Mouse (Mus musculus) liver, adult (tissue): ENCODE results near the gene Iqschfp.

ENCODE experiments used
- GATA4 ChIP-seq: IDR thresholded peaks from 2 replicates; pipeline ENCODE4 v1.6.1; 2014; ENCODE audit warnings: mild to moderate bottlenecking, low read length; ENCODE audit not compliant: insufficient replicate concordance

Iqschfp gene

DNA sequence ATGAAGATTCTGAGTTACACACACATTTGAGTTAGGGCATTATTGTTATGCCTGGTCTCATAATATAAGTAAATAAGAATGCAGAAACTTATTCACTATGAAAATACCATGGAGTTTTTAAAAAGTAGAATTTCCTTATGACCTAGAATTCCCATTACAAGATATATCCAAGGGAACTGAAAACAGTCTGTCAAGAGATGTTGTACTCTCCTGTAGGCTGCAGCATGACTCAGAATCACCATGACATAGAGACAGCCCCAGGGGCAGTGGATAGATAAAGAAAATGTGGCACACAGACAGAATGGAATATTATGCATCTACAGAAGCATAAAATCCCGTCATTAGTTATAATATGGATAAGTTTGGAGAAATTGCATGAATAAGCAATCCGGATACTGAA is 150.9 kb downstream of the Iqschfp start:
- no peak for TF ChIP-seq GATA4

DNA sequence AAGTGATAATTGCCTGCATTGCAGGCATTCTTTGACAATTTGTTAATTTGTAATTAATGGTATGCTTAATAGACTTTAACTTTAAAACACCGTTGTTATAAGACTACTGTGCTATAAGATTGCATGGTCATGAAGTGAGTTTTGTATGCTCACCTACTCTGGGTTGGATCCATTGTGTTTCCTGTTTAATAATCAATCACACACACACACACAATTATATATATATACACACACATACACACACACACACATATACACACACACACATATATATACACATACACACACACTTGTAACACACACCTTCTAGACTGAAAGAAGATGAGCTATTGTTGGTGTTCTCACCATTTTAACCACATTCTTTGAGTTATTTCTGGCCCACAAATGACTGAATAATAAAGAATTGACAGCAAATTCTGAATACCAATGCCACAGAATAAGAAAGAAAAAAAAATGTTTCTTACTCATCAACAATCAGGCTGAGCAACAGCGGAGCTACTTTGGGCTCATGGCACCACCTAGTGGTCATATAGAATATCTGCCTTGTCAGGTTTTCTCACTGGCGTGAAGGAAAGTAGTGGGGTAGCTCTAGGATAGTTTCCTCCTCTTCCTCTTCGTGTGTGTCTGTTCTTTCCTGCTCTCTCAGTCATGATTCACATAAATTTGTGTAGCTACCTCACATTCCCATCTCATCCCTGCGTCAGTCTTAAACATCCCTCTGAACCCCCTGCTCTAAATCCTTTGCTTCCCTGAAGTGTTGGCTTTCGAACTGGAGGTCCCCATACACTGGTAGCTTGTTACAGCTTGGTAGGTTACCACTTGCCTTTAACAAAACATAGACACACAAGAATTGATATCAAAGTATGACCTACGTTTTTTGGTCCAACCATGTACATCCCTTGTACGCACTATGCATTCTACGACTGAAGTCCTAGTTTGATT is 153.7 kb downstream of the Iqschfp start:
- no peak for TF ChIP-seq GATA4

DNA sequence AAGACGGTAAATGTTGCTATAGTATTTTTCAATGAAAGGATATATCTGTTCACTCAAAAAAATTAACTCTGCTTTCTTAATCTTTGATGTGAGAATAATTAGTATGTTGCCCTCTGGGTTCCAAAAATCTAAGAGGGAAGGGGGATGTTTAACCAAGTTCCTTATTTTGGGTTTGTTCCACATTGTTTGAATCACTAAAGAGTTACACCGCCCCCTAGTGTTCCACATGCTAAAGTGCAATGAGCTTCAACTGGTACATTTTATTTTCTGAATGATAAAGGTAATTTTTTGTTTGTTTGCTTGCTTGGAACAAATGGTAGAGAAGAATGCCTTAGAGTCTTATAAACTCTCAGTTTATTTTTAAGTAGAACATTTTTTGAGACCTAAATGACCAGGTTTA is 161.5 kb downstream of the Iqschfp start:
- TF ChIP-seq GATA4 = no peak

DNA sequence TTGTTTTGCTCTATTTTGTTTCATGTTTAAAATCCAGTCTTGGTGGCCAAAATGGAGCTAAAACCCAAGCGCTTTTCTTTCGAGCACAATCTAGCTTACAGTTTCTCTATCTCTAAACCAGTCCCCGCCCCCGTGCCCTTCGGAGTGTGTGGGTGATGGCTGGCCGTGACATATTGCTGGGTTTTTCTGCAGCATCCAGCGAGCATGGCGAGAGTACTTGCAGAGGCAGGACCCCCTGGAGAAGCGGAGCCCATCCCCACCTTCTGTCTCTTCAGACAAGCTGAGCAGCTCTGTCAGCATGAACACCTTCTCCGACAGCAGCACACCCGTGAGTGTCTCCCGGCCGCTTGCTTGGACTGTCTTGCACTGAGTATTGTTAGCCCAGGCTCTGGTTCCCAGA is 163.0 kb downstream of the Iqschfp start:
- TF ChIP-seq GATA4 = no peak

DNA sequence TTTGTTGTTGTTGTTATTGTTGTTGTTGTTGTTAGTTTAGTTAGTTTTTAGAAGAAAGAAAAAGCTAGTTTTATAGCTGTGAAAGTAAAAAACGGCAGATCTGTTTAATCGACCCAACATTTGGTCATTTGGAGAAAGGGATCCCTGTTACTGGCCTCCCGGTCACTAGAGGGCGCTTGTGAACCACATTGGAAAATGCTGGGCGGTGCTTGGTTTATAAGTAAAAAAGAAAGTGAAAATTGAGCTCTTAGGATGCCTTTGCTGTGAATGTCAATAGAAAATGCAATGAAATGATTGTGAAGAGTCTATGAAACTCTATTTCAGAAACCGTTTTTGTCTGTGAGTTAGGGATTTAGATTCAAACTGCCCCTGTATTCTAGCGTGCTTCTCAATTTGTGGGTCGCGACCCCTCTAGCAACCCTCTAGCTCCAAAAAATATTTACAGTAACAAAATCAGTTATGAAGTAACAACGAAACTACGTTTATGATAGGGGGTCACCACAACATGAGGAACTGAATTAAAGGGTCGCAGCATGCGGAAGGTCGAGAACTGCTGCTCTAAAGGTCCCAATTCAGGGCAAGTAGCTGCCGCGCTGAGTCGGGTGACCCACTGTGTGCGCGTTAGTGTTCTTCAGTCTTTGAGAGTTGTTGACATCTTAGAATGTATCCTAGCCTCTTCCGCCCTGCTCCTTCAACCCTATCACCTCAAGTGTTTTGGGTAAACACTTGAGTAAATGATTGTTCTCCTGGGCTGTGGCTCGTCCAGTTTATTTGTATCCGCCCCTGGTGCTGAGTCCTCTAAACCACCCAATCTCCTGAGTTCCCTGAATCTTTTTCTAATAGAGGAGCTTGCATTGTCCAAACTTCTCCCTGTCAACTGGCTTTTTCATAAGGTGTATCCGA is 164.6 kb downstream of the Iqschfp start:
- no peak for TF ChIP-seq GATA4

DNA sequence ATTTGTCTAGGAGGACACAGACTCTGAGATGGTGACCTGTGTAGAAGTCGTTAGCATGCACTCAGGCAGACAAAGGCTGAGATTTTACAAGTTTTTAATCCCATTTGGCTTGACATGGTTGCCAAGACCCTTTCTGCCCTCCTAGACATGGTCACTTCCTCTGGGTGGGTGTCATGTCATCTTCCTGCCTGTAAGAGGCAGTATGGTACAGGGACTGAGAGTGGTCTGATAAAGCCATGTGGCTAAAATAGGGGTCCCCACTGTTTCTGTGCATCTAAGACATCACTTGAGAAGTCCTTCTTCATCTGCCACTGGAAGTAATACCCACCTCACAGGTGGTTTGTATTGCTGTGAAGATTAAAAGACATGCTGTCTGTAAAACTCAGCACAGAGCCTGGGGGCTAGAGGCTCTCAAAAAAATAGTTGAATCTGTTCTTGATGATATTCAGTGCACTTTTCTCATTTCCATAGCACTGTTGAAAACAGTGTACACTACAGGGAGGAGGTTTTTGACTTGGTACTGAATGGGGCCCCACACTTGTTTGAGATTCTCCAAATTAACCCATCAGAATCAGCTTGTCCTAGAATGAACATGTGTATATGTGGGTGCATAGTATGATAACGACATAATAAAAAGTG is 167.2 kb downstream of the Iqschfp start:
- TF ChIP-seq GATA4 = no peak

DNA sequence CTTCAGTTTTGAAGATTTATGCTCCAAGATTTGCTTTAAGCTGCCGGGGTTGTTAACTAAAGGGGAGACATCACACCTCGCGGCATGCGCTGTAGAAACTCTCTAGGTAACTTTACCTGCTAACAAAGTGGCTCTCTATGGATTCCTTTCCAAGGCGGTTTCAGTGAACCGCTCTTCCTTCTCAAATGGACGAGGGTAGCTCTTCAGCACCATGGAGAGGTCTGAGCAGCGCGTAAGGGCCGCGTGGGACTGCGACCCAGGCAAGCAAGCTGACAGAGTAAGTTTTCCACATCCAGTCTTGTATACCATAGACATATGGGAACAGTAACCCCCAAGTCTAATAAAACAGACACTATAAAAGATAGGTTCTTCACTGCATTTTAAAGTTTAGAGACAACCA is 172.7 kb downstream of the Iqschfp start, which contains the start of gene Schip1:
Schip1 (plus strand) TSS at position 72 of the 400 bp plus-strand sequence.
- no peak for TF ChIP-seq GATA4

DNA sequence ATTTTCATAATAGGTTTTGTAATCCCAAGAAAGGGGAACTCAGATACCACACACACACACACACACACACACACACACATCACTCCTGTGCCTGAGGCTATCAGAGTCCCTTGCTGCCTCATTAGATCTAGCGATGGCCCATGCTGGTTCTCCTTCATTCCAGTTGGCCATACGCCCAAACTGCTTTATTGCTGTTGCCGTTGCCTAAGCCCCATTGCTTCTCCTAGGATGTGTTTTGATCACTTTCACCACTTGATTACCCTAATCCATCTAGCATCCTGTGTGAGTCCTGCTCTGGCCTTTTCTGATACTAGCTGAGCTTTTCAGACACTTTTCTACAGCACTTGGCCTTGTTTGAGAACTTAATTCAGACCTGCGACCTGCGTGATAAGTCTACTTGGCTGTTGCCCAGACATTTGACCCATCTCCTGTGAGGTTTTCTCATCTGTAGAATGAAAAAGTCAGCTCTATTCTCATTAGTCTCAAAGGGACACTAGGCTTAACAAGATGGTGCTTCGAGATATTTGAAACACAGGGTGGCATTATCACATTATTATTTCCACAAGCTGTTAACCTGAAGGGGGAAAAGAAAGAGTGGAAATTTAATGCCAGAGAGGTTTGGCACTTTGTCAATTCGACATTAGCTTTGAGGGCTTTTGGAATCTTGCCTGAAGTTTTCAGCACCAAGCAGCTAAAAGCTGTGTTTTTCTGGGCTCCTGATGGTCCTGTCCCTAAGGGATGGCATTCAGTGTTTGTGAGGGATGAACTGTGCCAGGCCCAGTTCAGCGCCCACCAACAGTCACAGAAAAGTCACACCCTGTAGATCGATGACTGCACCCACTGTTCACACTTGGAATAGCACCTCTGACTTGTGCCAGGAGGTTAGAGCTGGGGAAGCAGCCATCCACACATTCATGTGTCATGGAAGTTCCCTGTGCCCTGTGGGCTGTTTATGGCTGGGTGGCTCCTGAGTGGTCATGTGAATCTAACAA is 179.7 kb downstream of the Iqschfp start:
- no peak for TF ChIP-seq GATA4

DNA sequence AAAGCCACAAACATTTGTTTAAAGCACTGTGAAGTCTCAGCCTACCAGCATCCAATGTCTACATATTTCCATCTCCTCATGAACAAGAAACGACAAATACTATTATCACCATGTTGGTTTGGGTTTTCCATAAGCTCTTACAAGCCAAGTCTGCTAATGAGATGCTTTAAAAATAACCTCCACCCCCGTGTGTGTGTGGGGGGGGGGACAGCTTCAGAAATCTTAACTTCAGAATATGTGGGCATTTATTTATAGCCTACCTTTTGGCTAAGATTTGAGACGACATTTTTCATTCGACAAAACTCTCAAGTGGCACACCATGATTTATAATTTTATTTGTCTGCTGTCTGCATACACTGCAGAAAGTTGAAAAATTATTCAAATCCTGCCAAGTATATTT is 185.4 kb downstream of the Iqschfp start:
- no peak for TF ChIP-seq GATA4

DNA sequence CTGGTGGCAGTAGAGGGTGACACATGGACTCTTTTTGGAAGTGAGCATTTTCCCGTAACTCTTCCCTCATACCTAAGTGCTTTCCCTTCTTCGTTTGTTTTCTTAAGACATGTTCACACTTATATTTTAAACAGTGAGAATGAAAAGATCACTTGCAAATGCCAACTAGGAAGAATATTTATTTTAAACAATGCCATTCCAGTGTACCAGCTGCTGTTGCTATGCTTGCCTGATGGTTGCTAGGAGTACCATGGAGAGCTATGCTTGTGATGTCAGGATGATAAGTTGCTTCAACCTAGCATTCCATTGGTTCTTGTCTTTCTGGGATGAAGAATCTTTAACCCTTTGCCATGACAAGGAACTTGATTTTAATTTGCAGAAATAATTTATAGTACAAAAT is 193.0 kb downstream of the Iqschfp start:
- TF ChIP-seq GATA4 = no peak

DNA sequence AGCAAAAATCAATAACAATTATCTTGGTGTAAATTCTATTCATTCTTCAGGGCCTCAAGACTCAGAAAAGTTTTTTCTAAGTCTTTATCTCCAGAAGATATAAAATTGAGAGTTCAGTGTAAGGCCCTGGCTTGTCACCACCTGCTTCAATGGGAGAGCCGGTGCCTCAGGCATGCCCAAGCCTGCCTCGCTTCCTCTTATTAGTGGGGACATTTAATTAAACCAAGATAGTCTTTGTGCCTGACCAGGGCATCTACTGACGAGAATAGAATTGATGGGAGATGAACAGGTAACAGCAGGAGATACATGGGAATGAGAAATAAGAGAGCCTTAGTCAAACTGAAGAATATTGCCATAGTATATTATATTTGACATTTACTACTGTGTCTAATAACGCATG is 200.1 kb downstream of the Iqschfp start:
- no peak for TF ChIP-seq GATA4

DNA sequence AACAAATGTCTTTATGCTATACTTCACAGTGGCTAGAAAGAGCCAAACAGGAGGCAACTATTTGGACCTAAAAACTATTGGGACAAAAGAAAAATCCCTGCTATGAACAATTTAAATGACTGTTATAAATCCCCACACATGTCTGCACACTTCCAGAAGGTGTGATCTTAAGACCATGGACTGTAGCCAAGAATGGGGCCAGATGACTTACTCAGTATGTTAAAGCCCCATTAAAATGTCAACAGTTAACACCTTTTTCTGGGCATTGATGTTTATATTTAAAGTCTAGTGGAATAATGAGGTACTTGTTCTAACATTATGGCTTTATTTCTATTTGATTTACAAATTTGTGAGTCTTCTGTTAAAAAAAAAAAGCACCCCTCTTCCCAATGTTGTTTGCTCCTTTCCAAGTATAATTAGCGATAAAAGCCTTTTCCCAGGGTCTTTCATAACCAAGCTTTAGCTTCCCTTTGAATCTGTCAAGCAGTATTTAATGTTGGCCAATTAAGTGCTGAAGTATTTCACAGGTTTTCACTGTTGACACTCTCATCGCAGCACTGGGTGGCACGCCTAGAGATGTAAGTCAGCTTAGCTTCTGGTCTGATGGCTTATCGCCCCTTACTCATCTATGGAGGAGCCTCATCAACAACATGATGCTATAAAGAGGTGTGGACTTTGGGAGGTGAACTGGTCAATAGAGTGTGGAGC is 204.8 kb downstream of the Iqschfp start:
- no peak for TF ChIP-seq GATA4

DNA sequence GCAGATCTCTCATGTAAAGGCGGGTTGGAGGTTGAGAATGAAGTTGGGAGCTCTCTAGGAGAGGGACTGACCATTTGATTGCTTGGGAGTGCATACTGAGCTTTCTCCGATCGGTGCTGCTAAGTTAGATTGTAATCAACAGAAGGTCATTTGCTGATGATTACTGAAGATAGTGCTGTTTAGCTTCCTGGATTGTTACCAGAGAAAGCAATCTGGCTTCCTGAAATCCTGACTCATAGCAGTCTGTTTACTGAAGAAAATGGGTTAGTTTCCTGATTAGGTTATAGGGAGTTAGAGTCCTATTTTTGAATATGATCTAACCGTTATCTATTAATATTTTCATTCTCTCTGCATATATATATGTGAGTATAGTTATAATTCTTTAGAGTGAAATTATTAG is 209.3 kb downstream of the Iqschfp start:
- TF ChIP-seq GATA4 = no peak

DNA sequence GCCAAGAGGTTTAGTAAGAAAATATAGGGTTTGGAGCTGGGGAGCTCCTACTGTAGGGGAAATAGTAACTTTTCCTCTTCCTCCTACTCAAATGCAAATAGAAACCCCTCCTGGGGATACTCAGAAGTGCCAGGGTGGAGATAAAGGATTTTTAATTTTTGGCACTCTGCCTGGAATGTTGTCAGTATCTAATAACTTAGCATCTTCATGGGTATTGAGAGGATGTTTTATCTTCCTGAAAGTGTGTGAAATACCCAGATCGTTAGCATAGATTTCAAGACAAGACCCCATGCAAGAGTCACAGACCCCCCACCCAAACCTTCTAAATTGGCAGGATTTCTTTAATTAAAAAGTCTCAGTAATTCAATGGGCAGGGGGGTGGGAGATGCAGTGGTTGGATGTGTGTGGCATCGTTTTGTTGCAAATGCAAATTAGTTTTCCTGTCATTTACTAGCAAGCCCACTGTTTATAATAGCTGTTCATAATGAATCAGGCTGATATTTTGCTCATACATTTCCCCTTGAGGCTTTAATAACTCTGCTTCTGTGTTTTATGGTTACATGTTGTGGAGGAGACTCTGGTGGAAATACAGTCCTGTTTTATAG is 213.2 kb downstream of the Iqschfp start:
- no peak for TF ChIP-seq GATA4

DNA sequence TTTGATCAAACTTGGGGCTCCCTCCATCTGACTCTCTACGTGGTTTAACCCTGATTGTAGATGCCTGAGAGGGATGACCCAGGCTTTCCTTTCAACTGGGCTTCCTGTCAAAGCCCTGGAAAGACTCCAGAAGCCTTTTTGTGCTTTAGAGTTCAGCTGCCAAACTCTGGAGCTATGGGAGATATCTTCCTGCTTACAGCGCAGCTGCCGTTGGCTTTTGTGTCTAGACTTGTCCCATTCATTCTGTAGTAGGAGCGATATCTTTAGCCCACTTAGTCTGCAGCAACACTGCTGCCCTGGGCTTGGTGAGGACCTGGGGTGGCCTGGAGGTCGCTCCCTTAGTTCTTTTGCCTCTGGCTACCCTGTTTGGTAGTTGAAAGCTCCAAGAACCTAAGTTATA is 229.3 kb downstream of the Iqschfp start:
- no peak for TF ChIP-seq GATA4
